Mouse (Mus musculus) heart, postnatal 14 days (tissue): ENCODE results near the gene Agap1. TPM values are rescaled to one million over a fixed set of nuclear protein-coding genes. Genes with fewer than 3 reads are reported as not detected.

ENCODE experiments used
- DNase-seq, 2 experiments: peaks; one replicate each; pipeline ENCODE4 v3.0.0; 2021 to 2022
- intact Hi-C: fragments of 180-260 bp; cut with DNase I; formaldehyde crosslinking; loops from one replicate; pipeline ENCODE4 v1.15.1; 2025
- total RNA-seq, 2 experiments: library from RNA; stranded (reverse); gene quantifications; 2 replicates each; pipeline ENCODE4 v1.2.3; 2021

Gene Agap1
- total RNA-seq, 2 experiments from 2014 or later: 47.7 to 49.8 TPM

DNA sequence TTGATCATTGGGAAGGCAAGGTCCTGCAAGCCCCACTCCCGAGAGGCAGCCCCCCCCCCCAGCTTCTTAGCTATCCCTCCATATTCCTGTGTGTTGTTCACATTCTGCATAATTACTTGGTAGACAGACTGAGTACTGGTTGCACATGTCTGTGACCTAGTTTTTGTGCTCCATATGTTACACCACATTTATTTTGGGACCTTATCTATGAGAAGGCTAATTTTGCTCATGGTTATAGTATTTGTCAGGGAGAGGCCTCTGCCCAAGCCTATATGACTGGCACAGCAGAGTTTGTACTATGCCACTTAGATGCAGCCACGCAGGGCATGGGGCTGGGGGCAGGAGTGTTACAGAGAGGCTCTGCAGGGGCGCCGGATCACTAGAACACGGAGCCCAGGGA is 144.3 kb downstream of the Agap1 start:
- no peak for DNase-seq
- intact Hi-C loops: no loop called here

DNA sequence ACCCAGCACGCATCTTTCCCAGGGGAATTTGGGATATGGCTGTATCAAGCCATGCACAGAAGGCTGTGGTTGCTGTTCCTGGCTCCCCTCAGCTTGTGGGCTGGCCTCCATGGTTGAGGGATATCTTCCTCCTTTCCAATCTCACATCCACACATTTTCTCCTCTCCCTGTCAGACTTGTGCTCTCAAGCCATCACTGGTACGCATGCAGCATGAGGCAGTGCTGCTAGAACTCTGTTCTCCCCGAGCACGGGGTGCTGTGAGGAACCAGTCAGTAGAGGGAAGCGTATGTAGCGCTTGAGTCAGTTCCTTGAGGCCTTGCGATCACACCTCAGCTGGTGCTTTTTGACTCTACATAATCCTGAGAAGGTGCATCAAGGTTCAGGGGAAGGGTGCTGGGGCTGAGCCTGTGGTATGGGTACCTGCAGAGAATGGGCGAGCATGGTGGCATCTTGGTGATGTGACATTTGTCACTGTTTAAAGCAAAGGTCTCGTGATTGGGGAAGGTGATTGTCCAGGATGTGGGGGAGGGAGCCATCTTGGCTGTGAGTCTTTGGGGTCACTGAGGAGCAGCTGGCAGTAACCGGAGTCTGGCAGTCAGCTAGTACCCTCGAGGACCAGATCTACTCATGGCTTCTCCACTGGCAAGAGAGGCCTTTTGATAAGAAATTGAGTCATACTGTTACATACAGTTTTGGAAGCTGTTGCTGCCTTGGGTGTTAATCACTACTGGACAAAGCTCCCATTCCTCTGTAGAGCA is 145.6 kb downstream of the Agap1 start:
- DNase-seq: no peak
- intact Hi-C loops: no loop called here

DNA sequence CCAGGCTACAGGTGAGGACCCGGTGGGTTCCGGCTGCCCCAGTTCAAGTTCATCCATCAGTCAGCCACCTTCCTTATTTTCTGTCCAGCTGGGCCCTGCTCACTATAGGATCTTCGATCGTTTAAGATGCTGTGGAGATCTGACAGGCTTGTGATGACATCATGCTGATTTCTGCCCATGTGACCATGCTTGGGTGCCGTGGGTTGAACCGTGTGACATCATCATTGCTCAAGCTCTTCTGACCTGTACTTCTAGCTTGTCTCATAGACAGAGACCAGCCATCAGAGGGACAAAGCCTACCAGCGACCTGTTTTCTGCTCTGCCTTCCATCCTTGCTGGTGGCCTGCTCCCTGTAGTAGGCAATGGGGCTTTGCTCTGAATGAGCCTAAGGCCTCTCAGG is 146.7 kb downstream of the Agap1 start:
- intact Hi-C loops: no loop called here
- no peak for DNase-seq

DNA sequence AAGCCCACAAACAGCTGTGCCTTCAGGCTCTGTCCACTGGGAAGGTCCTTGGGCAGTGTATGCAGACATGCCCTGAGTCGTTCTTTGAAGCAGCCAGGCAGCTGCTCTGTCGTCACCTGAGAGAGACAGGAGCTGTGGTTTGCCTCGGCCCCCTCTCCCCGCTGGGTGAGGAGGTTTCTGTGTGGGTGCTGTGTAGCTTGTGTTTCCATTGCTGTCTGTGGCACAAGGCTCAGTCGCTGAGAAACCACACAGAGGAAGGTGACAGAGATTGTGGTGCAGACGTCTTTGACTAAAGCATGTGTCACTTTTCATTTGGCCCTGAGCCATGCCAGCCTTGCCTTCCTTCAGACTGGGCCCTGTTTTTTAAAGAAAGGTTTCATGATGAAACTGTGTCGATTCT is 148.3 kb downstream of the Agap1 start:
- intact Hi-C loops: no loop called here
- no peak for DNase-seq

DNA sequence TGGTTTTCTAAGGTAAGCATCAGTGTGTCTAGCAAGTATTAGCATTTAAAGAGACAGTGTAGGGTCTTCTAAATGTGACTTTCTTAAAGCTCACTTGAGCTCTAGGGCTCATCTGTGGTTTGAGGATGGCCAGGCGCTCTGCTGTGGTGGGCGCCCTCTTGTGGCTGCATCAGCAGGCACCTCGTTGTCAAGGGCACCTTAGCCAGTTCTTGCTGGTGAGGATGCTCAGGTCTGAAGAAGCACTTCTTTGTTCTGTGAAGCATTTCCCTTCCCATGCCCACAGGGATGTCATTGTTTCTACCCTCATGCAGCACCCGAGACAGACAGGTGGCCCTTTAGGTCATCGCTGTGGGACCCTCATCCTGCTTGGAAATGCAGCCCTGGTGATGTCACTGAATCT is 152.0 kb downstream of the Agap1 start:
- intact Hi-C loops: loop anchor here (2.0 kb wide), 2 partner anchors 26 to 80 kb away; no protein-coding TSS in a partner anchor
- peak; percentile 80 to 85 for DNase-seq

DNA sequence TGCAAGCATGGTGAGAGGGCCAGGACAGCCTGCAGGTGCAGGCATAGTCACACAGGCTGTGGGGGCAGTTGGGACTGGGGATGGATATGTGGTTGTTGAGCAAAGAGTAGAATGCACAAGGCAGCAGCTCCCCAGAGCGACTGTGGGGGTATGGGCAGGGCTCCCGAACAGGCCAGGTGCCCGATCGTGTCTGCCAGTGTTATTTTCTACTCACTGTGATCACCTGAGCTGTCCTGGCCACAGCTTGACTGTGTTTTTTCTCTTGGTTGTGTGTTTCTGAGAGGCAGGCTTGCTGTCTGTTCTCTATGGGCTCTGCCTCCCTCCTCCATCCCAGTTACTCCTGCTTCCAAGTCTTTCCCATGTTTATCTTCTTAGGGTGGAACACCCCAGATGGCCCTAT is 154.2 kb downstream of the Agap1 start:
- no peak for DNase-seq
- intact Hi-C loops: no loop called here

DNA sequence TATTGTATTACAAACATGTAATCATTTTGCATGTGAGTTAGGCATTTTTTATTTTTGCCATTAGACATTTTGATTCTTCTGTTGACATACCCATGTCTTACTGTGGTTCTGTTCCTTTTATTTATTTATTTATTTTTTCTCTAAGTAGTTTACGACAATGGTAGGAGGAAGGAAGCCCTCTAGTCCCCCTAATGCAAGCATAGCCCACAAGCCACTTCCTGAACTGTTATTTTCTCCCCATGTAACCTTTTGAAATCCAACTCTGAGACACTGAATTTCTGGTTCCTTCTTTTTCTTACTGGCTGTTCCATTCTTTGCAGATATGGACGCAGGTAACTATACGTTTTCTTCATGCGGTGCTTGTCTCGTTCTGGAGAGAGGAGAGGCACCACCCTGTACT is 155.4 kb downstream of the Agap1 start:
- intact Hi-C loops: no loop called here
- DNase-seq: no peak

DNA sequence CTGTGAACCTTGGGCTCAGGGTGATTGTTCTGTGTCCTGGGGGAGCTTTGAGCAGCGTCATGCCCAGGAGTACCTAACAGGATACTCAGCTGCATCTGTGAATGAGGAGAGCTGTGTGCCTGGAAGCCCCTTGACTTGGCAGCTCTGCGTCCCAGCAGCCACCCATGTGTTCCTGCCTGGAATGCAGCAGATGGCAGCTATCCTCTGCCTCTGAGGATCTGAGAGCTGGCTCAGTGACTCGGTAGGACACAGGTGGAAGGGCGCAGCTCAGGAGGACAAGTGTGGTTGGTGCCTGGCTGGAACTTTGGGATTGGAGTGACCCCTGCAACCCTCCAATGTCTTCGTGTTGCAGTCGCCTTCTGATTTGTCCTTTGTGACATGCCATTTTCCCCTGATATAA is 156.9 kb downstream of the Agap1 start:
- intact Hi-C loops: no loop called here
- no peak for DNase-seq

DNA sequence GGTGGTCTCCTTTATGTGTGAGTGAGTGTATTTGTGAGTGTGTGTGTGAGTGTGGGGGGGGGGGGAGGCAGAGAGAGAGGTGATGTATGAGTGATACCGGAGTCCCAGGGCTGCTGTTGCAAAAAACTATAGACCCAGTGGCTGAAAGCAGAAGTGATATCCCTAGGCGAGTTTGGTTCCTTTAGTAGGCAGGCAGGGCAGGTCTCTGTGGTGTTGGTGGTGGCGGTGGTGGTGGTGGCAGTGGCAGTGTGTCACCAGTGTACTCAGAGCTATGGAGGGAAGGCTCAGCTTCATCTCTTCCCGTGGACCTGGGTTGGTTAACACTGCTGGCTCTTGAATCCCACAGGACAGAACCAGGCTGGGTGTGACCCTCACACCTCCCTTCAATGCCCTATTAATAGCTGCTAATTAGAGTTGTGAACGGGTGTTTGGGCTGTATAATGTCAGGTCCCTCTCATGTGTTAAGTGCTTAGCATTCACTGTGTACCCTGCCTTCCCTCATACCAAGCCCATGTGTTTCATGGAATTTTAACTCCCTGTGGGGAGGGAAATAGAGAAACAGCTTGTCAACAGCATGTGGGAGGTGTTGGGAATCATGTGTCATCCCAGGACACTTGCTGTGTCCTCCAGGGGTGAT is 158.7 kb downstream of the Agap1 start:
- intact Hi-C loops: no loop called here
- DNase-seq: no peak

DNA sequence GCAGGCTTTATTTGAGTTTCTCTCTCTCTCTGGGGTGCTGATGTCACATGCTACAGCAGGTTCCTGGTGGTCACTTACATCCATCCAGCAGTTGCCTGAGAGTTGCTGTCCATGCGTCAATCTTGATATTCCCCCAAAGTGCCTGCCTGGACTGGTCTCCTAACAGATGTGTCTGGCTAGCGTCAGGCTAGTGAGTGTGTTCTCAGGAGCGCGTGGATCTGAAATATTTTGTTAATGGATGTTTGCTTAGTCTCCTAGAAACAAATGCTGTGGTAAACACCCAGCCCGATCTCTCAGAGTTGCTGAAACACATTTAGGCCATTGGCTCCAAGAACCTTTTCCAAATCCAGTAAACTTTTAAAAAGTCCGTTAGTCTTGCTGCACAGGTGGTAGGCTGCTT is 161.9 kb downstream of the Agap1 start:
- no peak for DNase-seq
- intact Hi-C loops: no loop called here

DNA sequence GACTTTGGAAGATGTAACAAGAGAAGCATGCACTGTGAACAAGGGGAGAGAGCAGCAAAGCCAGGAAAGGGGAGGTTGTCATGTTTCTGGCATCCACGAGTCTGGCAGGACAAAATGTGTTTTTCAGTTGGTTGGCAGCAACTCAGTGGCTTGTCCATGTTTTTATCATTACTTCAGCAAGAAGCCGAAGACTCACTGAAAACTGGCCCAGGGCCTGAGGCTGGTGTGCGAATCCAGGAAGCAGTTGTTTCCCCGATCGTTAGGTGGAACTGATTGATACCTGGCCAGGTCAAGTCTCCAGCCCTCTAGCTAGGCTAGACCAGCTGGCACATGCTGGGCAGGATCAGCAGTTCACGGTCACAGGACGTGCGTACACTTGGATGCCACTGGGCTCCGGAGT is 162.7 kb downstream of the Agap1 start:
- intact Hi-C loops: no loop called here
- peak; percentile 57 to 62 for DNase-seq

DNA sequence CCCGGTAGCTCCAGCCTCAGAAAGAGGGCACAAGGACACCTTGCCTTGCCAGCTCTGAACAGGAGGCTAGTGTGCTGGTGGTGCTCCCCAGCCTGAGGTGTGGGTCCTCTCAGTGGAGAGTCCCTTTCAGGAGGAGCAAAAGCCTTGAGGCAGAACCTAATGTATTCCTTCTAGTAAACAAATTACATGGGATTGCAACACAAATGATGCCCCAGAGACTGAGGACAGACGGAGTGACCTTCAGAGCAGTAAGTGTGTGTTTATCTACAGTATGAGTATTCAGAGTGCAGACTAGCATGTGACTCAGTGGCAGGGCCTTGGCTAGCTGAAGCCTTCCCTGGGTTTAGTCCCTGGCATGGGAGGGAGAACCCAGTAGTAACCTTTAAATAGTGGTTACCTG is 165.4 kb downstream of the Agap1 start:
- intact Hi-C loops: loop anchor here (5.0 to 10.0 kb wide), 2 partner anchors 163 to 875 kb away; no protein-coding TSS in a partner anchor
- no peak for DNase-seq

DNA sequence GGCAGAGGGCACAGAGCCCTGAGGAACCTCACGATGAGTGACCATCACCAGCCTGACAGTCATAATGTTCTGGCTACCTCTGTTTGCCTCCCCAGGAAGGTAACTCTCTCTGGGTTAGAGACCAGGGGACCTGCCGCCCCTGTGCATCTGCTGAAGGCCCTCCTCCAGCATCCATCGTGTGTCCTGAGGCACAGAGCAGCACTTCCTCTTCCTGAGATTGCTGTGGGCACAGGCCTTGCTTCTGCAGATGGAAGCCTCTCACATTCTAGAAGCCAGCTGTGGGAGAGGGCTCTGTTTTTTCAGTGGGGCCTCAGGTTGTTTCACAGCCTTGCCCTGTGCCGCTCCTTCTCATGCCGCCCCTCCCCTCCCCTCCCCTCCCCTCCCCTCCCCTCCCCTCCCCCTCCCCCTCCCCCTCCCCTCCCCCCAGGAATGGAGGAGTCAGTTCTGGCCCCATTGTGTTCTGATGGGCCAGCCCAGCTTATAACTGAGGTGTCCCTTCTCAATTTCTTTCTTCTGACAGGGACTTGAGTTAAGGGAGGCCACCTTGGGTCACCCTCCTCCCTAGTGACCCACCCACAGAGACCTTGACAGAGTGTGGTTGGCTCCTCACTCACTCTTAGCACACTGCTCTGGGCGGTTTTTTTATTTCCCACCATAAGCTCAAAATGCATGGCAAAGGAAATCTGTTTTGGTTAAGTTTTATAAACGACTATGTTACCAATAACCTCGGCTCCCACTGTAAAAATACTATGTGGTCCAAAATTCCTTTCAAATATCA is 166.6 kb downstream of the Agap1 start:
- DNase-seq: no peak
- intact Hi-C loops: loop anchor here (5.0 to 10.0 kb wide), 2 partner anchors 164 to 876 kb away; no protein-coding TSS in a partner anchor

DNA sequence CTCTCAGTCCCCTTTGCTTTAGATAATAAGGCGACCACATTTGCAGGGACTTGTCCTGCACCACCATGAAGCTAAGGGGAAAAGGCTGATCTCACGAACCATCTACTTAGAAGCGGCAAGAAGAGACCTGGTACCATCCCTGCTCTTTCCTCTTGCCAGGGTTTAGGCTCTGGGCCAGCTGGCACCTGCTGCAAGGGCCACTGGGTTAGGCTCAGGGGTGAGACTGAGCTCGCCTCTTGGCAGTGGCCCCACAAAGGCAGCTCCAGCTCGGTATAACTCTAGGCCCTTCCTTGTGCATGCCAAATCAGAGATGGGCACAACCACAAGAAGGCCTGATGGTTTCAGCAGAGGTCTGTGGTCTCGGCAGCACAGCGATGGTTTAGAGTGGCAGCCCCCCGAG is 167.3 kb downstream of the Agap1 start:
- intact Hi-C loops: loop anchor here (5.0 to 10.0 kb wide), 2 partner anchors 165 to 877 kb away; no protein-coding TSS in a partner anchor
- peak; percentile 74 to 79 for DNase-seq

DNA sequence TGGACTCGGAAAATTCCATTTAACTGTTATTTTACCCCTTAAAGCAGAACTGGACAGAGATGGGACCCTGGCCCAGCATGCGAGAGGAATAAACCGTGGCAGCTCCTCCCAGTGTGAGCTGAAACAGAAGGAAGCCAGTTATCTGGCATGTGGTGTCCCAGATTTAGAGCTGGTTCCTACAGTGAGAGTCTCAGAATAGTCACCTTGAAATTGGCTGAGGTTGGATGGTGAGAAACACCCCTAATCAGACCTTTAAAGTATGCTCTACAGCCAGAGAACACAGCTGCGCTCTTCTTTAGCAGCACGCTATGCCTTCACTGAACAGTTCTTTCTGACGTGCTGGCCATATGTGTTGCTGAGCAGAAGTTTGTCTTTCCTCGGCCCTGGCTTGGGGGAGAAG is 168.2 kb downstream of the Agap1 start:
- DNase-seq: no peak
- intact Hi-C loops: loop anchor here (5.0 to 10.0 kb wide), 2 partner anchors 166 to 878 kb away; no protein-coding TSS in a partner anchor

DNA sequence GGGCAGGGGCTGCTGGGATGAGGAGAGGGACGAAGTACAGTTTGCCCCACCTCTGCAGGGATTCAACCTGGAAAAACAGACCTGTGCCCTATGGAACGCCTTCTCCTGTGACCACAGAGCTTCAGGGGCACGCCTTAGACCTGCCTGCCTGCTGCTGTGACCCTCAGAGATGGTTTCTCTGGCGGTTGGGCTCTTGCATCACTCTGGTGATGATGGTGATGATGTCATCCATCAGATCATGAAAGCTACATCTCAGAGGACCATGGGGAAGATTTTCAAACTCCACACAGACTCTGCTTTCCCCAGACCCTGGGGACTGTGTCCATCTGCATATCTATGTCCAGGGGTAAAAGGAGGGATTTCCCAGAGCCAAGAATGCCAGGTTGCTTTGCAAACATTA is 170.7 kb downstream of the Agap1 start:
- DNase-seq: no peak
- intact Hi-C loops: loop anchor here (5.0 to 10.0 kb wide), 2 partner anchors 43 to 881 kb away; no protein-coding TSS in a partner anchor

DNA sequence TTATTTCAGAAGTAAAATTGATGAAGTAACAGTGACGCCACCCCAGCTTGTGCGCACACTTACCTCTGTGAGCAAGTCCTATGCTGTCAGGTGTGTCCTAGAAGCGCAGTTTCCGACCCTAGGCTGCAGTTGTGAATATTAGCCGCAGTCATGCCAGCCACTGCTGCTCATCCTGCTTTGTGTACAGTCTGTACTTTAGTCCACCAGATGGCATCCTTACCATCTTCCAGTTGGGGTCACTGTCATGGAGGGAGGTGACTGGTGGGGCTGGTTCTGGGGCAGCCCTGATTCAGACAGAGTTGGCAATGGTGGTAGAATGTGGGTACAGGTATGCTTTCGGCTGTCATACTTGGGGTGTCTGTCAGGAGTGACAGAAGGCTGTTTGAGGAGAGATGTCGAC is 171.4 kb downstream of the Agap1 start:
- DNase-seq: no peak
- intact Hi-C loops: loop anchor here (5.0 to 10.0 kb wide), 2 partner anchors 44 to 881 kb away; no protein-coding TSS in a partner anchor

DNA sequence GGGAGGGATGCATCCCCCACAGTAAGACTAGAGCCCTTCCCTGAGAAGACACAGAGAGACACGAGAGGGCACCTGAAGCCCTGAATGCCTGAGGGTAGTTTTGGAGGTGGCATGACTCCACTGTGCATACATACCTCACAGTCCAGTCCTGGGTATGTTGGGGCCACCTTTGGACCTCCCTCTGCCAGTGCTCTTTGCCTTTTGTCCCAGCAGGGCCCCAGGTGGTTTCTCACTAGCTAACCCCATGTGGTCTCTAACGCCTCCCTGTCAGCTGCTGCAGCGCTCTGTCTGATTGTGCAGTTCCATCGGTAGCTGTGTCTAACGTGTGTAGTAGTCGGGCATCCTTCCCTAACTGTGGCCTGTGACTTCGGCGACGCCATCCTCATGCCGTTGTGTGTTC is 172.3 kb downstream of the Agap1 start:
- intact Hi-C loops: loop anchor here (5.0 to 10.0 kb wide), 2 partner anchors 45 to 882 kb away; no protein-coding TSS in a partner anchor
- no peak for DNase-seq

DNA sequence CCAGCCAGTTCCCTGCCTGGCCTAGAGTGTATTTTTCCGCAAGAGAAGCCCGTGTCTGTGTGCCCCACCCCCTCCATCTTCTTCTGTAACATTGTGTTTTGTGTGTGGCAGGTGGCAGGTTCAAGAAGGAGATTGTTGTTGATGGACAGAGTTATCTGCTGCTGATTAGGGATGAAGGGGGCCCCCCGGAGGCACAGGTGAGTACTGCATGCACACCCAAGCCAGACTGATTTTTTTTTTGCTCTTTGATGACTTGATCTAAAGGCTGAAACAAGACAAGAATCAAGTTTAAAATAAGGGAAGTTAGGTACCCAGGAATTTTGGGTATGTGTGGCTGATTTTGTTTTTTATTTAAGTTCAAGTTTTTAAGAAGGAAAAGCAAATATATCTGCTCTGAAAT is 173.0 kb downstream of the Agap1 start:
- DNase-seq: peak in 1 of 2 experiments; percentile 47
- intact Hi-C loops: loop anchor here (5.0 to 10.0 kb wide), 2 partner anchors 45 to 883 kb away; no protein-coding TSS in a partner anchor

DNA sequence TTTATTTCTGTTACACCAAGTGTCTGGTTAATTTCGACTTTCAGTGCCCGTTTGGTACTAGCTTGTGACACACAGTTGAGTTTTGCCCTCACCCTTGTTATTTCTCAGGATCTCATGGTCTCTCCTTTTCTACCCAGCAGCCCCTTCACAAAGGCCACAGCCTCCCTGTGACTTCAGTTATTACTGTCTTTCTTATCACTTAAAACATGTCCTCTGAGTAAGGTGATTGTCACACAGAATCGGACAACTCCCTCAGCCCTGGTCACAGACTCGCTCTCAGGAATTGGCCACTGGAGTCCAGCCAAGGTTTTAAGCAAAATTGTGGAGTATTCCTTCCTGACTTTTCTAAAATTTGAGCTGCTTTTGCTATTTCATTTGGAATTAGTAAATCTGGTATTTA is 176.2 kb downstream of the Agap1 start:
- intact Hi-C loops: loop anchor here (1.0 to 5.0 kb wide), 3 partner anchors 105 to 396 kb away; no protein-coding TSS in a partner anchor
- no peak for DNase-seq

DNA sequence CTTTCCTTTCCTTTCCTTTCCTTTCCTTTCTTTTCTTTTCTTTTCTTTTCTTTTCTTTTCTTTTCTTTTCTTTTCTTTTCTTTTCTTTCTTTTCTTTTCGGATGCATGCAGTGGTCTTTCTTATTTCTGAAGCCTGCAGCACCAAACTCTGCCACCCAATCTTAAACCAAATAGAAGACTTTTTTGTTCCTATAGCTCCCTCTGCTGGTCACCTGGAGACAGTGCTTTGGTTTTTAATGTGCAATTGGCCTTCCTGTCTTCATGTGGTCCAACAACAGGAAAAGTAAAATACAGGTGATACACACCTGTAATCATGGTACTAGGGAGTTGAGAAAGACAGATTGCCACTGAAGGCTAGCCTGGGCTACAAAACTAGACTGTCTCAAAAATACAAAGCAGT is 177.1 kb downstream of the Agap1 start:
- intact Hi-C loops: loop anchor here (1.0 to 5.0 kb wide), 3 partner anchors 105 to 397 kb away; no protein-coding TSS in a partner anchor
- peak in 1 of 2 experiments; percentile 53 for DNase-seq
